Mouse (Mus musculus): ENCODE results near the gene 2210017I01Rik. TPM values are rescaled to one million over a fixed set of nuclear protein-coding genes. Genes with fewer than 3 reads are reported as not detected.

Gene 2210017I01Rik
- not detected for total RNA-seq (2023)

GRCm38 (mm10) chr3:92607392-92607791, at the start of gene 2210017I01Rik:
Gene 2210017I01Rik, minus strand, starts transcription at chr3:92607492.

GRCm38 (mm10) chr3:92656826-92657225, 49.5 kb upstream of the 2210017I01Rik start, which contains the start of gene Lce1b:
Gene Lce1b, minus strand, starts transcription at chr3:92656926.

GRCm38 (mm10) chr3:92648207-92648606, 40.9 kb upstream of the 2210017I01Rik start, which contains the start of gene Lce1a1:
Gene Lce1a1, minus strand, starts transcription at chr3:92648307.

GRCm38 (mm10) chr3:92621560-92621959, 14.3 kb upstream of the 2210017I01Rik start, which contains the start of gene Lce6a:
Gene Lce6a, minus strand, starts transcription at chr3:92621660.

GRCm38 (mm10) chr3:92588858-92589257, 18.4 kb downstream of the 2210017I01Rik start, which contains the start of gene Smcp:
Gene Smcp, minus strand, starts transcription at chr3:92588997.

GRCm38 (mm10) chr3:92573449-92574041, 33.7 kb downstream of the 2210017I01Rik start, which contains the start of gene Ivl:
Gene Ivl, minus strand, starts transcription at chr3:92573735.

Other genes with a start within 250 kb of the 2210017I01Rik start
- not detected for gene Sprr2f, start 242.3 kb downstream of the 2210017I01Rik start, total RNA-seq (2023)
- gene Sprr2h, start 221.8 kb downstream of the 2210017I01Rik start, total RNA-seq (2023): not detected
- not detected for gene Sprr2i, start 199.5 kb downstream of the 2210017I01Rik start, total RNA-seq (2023)
- not detected for gene Sprr2j-ps, start 189.4 kb downstream of the 2210017I01Rik start, total RNA-seq (2023)
- 1.4 TPM for gene Gm9774, start 178.1 kb downstream of the 2210017I01Rik start, total RNA-seq (2023)
- gene Sprr2k, start 174.9 kb downstream of the 2210017I01Rik start, total RNA-seq (2023): not detected
- not detected for gene Sprr1b, start 168.7 kb downstream of the 2210017I01Rik start, total RNA-seq (2023)
- gene Sprr3, start 148.8 kb downstream of the 2210017I01Rik start, total RNA-seq (2023): not detected
- gene Sprr1a, start 121.6 kb downstream of the 2210017I01Rik start, total RNA-seq (2023): not detected
- not detected for gene Sprr4, start 107.0 kb downstream of the 2210017I01Rik start, total RNA-seq (2023)
- not detected for gene 2310046K23Rik, start 73.0 kb downstream of the 2210017I01Rik start, total RNA-seq (2023)
- gene Ivl, start 33.8 kb downstream of the 2210017I01Rik start, total RNA-seq (2023): not detected
- not detected for gene Smcp, start 18.5 kb downstream of the 2210017I01Rik start, total RNA-seq (2023)
- not detected for gene Lce6a, start 14.2 kb upstream of the 2210017I01Rik start, total RNA-seq (2023)
- gene Lce1a1, start 40.8 kb upstream of the 2210017I01Rik start, total RNA-seq (2023): not detected
- gene Lce1b, start 49.4 kb upstream of the 2210017I01Rik start, total RNA-seq (2023): not detected
- not detected for gene Lce1a2, start 62.8 kb upstream of the 2210017I01Rik start, total RNA-seq (2023)
- not detected for gene Lce1c, start 71.8 kb upstream of the 2210017I01Rik start, total RNA-seq (2023)
- gene Lce1d, start 79.7 kb upstream of the 2210017I01Rik start, total RNA-seq (2023): not detected
- gene Lce1e, start 101.6 kb upstream of the 2210017I01Rik start, total RNA-seq (2023): not detected
- not detected for gene Lce1f, start 112.9 kb upstream of the 2210017I01Rik start, total RNA-seq (2023)
- gene Gm38119, start 131.6 kb upstream of the 2210017I01Rik start, total RNA-seq (2023): not detected
- gene Lce1g, start 144.8 kb upstream of the 2210017I01Rik start, total RNA-seq (2023): not detected
- not detected for gene Lce1h, start 157.6 kb upstream of the 2210017I01Rik start, total RNA-seq (2023)
- gene Lce1i, start 171.4 kb upstream of the 2210017I01Rik start, total RNA-seq (2023): not detected
- gene Lce1j, start 183.0 kb upstream of the 2210017I01Rik start, total RNA-seq (2023): not detected
- gene Lce1k, start 200.4 kb upstream of the 2210017I01Rik start, total RNA-seq (2023): not detected
- not detected for gene Kprp, start 219.8 kb upstream of the 2210017I01Rik start, total RNA-seq (2023)
- gene Lce1l, start 243.8 kb upstream of the 2210017I01Rik start, total RNA-seq (2023): not detected

All from CD8-positive naive resting alpha-beta T cell, adult 57 days (primary cell).